Mouse (Mus musculus): Measurements from ENCODE around the gene Cse1l. TPM values are rescaled to one million over a fixed set of nuclear protein-coding genes. Genes with fewer than 3 reads are reported as not detected.

Cse1l gene
- total RNA-seq (2017), result 141 and 172 TPM in 2 replicates

DNA sequence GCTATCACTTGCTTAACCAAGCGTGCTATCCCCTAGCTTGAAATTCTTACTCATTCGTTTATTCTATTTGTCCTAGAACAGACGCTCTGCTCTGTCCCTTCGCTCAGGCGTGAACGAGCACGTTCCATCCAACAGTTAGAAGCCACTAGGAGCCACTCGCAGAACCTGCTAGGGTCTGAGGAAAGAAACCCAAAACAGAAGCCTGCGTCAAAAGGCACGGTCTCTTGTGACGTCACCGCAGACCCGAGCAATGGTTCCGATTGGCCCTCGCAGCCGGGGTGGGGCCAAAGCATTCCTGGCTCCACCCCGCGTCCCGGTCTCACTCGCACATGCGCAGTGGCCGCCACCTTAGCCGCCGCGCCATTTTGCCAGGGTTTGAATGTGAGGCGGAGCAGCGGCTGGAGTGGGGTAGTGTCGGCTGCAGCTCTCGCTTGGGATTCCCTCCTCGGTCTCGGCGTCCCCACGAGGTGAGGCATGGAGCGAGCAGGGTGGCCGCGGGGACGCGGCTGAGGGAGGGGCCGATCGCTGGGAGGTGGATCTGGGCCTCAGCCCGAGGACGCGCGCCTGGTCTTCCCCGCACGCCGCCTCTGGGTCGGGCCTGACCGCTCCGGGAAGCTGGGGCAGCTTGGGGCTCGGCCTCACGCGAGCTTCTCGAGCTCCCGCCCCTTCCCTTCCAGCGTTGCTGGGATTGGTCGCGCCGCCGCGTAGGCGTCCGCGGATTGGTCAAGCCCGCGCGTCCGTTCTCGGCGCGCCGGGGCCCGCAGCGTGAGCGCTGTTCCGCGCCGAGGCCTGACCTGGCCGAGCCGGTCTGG is at the start of gene Cse1l:
Gene Cse1l, plus strand, starts transcription at position 330 of the 812 bp plus-strand sequence.
- peak; percentile 94 for ATAC-seq (replicated peaks; ENCODE audit: low read depth, poor library complexity, severe bottlenecking)

DNA sequence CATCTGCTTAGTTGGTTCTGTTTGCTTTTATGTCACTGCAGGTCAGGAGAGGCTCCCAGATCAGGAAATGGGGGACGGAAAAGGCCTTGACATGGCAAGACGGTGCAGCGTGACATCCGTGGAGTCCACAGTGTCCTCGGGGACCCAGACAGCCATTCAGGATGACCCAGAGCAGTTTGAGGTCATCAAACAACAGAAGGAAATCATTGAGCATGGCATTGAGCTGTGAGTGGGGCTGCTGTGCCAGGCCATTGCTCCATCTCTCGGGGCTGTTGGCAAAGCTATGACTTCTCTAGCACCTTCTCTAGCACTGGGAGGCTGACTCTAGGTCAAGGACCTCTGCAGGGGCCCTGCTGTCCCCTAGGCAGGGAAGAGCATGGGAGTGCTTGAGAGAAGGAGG is 49.5 kb upstream of the Cse1l start:
- ATAC-seq (replicated peaks; ENCODE audit: low read depth, poor library complexity, severe bottlenecking), result no peak

DNA sequence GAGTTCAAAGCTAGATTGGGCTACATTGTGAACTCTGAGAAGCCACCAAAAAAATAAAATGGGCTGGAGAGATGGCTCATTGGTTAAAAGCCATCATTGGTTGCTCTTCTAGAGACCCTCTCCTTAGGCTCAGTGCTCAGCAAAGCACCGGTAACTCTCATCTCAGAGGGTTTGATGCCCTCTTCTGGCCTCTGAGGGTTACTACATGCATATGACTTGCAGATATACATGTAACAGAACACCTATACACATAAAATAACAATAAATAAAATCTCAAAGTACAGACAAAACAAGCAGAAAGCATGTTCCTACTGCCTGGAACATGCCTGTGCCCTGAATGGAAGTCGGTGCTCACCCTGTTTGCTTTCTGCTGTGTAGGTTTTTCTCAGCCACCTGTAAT is 48.7 kb upstream of the Cse1l start:
- ATAC-seq (replicated peaks; ENCODE audit: low read depth, poor library complexity, severe bottlenecking), result no peak

DNA sequence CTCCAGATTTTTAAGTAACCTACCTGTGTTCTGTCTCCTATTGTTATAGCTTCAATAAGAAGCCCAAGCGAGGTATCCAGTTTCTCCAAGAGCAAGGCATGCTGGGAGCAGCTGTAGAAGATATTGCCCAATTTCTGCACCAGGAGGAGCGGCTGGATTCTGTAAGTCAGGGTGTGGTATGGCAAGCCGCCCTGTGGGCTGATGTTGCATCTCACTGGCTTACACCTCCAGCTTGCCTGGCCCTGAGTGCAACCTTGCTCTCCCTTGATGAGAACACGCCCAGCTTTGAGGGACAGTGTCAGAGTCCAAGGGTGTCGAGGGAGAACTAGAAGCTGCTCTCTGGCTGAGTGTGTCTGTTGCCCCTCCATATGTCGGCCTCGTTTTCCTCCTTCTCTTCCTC is 46.6 kb upstream of the Cse1l start:
- ATAC-seq (replicated peaks; ENCODE audit: low read depth, poor library complexity, severe bottlenecking), result no peak

DNA sequence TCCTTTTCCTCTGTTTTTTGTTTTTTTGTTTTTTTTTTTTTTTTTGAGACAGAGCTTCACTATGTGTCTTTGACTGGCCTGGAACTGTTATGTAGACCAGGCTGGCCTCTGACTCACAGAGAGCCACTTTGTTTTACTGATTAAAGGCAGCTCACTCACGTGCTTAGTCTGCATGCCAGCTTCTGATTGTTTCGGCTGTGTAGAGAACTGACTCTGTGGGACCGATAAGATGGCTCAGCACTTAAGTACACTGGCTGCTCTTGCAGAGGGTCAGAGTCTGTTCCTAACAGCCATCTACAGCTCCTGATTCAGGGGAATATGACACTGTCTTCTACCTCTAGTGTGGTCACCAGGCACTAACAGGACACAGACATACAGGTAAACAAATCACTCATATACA is 43.3 kb upstream of the Cse1l start:
- ATAC-seq (replicated peaks; ENCODE audit: low read depth, poor library complexity, severe bottlenecking), result no peak

DNA sequence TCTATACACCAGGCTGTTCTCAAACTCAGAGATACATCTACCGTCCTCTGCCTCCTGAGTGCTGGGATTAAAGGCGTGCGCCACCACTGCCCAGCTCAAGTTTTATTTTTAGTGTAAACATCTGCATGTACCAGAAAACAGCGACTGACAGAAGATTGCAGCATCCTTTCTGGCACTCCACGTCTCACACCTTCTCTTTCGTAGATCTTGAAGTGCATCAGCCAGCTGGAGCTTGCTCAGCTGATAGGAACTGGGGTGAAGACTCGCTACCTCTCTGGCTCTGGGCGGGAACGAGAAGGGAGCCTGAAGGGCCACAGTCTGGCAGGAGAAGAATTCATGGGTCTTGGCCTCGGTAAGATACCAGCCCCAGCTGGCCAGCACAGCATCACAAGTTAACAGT is 40.4 kb upstream of the Cse1l start:
- no peak for ATAC-seq (replicated peaks; ENCODE audit: low read depth, poor library complexity, severe bottlenecking)

DNA sequence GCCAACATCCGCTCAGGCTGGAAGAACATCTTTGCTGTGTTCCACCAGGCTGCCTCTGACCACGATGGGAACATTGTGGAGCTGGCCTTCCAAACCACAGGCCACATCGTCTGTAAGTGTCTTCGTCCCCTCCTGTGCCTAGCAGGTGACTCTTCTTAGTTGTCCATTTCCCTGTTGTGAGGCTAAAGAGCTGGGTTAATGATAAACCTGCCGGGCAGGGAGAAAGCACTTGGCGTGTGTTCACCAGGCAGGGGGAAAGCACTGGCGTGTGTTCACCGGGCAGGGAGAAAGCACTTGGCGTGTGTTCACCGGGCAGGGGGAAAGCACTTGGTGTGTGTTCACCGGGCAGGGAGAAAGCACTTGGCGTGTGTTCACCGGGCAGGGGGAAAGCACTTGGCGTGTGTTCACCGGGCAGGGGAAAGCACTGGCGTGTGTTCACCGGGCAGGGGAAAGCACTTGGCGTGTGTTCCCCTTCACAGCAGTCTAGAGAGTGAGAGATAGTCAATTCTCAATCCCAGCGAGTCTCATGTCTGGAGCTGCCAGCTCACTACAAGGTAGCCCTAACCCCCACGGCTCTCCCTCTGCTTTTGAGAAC is 35.5 kb upstream of the Cse1l start:
- ATAC-seq (replicated peaks; ENCODE audit: low read depth, poor library complexity, severe bottlenecking), result no peak

DNA sequence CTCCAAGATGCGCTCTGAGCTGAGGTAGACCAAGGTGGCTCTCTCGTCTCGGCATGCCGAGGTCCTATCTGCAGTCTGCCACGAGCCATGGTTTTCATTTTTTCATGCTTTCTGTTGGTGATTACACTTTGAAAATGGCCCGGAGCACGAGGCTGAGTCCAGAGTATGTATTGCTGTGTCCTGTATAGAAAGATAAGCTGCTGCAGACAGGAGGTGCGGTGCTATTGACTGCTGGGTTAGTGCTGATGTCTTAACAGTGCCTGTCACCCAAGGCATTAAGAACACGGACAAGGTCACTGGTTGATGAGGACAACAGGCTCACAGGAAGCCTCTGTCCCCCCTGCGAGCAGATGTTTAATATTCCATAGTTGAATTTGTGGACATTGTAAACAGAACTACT is 34.9 kb upstream of the Cse1l start:
- no peak for ATAC-seq (replicated peaks; ENCODE audit: low read depth, poor library complexity, severe bottlenecking)

DNA sequence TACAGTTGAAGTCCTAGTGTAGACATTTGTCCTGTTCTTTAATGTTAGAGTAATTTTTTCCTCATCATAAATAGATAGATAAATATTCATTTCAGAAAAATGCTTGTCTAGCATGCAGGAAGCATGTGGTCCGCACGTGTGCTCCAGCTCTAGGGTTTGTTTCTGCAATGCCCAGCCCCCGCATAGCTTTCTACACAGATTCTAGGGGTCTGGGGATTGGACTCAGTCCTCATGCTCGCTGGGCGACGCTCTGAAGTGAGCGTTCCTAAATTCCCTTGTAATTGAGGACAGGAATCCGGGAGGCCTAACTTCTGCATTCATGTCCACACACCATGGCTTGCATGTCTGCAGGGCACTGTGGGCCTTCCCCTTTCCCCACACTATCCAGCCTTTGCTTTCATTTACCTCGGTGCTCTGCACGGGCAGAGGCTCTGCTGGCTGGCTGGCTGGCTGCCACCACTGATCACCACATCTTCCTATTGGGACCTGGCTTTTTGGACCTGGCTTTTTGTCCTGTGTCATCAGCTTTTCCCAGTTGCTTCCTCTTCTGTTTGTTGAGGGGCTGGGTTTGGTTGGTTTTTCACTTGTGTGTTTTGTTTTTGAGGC is 31.1 kb upstream of the Cse1l start:
- ATAC-seq (replicated peaks; ENCODE audit: low read depth, poor library complexity, severe bottlenecking), result peak; percentile 55

DNA sequence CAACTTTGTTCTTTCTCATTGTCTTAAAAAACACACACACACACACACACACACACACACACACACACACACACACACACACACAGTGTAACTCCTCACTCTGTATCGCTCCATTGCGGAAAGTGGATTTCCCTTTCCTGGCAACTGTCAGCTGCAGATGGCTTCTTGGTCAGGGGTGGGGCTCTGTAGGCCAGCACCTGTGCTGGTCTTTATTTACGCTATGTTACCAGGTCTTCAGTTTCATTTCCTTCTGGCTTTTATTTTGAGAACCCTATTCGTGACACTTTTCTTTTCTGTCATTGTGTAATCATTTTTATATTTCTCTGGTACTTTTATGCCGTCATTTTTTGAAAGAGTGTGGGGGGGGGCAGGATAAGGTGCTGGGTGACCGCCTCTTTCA is 30.3 kb upstream of the Cse1l start:
- ATAC-seq (replicated peaks; ENCODE audit: low read depth, poor library complexity, severe bottlenecking), result peak; percentile 80

DNA sequence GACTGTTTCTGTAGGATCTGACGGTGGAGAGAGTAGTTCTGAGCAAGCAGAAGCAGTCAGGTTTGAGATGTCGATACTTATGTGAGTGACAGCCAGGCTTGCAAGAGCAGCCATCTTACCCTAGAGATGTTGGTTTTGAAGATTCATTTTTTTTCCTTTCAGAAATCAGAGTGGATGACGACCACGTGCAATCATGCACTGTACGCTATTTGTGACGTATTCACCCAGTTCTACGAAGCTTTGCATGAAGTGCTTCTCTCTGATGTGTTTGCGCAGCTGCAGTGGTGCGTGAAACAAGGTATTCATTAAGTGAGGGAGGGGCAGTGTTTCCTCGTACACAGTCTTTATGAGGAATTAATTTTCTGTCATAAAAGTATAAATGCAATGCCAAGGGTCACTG is 29.5 kb upstream of the Cse1l start:
- no peak for ATAC-seq (replicated peaks; ENCODE audit: low read depth, poor library complexity, severe bottlenecking)

DNA sequence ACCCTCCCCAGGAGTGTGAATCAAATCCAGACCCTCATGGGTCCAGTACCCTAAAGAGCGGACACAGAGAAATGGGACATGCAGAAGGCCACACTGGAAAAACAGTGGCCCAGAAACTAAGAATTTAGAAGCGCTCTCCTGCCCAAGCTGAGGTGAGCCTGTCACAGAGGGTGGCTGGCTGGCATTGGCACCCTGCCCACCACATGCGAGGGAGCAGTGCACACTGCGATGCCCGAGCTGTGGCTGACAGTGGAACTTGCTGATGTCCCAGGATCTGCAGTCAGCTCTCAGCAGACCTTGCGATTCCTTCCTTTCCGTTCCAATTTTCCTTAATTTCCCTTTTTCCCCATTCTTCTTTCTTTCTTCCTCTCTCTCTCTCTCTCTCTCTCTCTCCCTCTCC is 20.8 kb upstream of the Cse1l start:
- ATAC-seq (replicated peaks; ENCODE audit: low read depth, poor library complexity, severe bottlenecking), result peak; percentile 55; the same call in 1 of the 2 replicates

DNA sequence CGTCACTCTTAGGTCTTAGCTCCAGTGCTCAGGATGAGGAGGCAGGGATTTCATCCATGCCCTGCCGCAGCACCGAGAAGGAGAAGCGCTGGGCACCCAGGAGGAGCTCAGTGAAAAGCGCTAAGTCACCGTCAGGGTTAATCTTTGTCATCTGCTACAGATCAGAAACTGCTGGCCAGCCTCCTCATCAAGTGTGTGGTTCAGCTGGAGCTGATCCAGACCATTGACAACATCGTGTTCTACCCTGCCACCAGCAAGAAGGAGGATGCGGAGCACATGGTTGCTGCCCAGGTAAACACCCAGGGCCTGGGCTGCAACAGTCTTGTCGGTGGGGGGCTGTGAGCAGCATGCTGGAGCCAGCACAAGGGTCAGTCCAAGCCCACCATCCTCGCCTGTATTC is 20.2 kb upstream of the Cse1l start:
- ATAC-seq (replicated peaks; ENCODE audit: low read depth, poor library complexity, severe bottlenecking), result peak; percentile 30; the same call in 1 of the 2 replicates

DNA sequence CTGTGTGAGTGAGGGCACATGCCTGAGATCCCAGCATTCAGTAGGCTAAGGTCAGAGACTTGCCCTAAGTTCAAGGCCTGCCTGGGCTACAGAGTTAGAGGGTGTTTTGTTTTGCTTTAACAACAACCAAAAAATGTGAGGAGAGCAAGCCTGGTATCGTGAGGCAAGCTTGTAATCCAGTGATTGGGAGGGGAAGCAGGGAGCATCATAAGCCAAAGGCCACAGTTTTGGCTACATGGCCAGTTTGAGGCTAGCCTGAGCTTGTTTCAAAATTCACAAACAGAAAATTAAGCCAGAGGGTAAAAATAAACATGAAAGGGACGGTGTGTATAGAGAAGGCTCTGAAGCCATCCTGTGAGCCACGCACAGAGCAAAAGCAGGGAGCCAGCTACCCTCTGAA is 19.6 kb upstream of the Cse1l start:
- no peak for ATAC-seq (replicated peaks; ENCODE audit: low read depth, poor library complexity, severe bottlenecking)

DNA sequence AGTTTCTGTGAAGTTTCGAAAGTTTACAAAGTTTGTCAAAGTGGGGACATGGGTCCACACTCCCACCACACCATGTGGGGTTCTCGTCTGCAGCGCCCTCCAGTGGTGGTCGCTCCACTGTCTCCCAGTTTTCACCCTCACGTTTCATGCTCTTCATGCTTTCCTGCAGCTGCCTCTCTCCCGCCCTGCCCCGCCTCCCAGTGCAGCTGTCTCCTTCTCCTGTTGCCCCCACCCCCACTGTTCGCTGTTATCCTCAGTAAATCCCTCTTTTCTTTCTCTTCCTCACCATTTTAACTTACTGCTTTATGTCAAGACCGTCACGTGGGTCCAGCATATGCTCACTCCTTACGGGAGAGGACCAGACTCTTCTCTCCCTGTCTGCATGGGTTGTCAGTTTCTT is 18.0 kb upstream of the Cse1l start:
- ATAC-seq (replicated peaks; ENCODE audit: low read depth, poor library complexity, severe bottlenecking), result no peak

DNA sequence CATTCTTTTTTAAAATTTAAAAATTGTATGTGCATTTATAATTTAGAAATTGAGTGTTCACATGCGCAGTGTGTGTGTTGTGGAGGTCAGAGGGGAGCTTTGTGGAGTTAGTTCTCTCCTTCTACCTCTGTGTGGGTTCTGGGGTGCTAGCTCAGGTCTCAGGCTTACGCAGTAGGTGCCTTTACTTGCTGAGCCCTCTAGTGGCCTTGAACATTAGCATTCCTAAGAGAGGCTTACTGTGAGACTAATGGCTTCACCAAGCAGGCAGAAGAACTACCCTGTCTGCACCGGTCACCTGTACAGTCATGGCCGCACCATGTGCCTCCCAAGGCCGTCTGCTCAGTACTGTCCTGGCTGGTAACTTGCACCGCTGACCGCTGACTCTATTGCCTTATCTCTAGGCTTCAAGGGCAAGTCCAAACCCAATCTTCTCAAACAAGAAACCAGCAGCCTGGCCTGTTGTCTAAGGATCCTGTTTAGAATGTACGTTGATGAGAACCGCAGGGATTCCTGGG is 14.4 kb upstream of the Cse1l start:
- ATAC-seq (replicated peaks; ENCODE audit: low read depth, poor library complexity, severe bottlenecking), result no peak

DNA sequence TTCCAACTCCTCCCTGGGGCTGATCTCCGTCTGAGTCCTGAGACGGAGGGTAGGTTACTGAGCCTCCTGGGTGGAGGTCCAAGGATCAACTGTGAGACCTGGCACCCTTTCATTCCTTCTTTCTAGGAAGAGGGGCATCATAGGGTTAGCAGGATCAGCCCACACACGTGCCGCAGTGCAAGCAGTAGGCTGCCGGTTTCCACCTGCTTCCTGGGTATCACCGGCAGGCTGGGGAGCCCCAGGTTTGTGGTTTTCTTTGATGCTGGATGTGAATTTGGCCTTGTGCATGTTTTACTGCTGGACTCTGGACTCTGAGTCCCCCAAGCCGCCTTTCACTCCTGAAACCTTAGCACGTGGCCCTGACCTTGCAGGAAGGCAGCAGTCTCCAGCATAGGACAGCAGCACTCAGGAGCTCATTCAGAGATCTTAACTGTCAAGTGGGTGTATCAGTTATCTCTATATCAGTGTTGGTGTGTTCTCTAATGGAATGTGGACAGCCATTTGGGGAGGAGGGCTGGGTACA is 13.6 kb upstream of the Cse1l start:
- ATAC-seq (replicated peaks; ENCODE audit: low read depth, poor library complexity, severe bottlenecking), result no peak

DNA sequence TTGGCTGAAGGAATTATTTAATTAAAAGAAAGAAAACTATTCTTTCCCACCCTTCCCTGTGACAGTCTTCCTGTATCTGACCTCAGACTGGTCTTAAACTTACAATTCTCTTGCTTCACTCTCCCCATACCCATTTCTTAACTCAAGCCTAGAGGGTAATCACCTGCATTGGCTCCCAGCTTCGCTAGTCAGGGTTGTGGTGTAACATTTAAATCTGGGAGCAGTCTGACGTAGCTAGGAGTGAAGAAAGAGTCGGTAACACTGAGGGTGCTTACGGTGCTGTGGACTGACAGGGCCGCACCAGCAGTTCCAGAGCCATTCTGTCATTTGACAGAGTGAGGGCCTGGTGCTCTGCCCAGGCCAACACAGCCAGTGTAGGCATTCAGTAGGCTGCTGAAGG is 12.8 kb upstream of the Cse1l start:
- ATAC-seq (replicated peaks; ENCODE audit: low read depth, poor library complexity, severe bottlenecking), result no peak

DNA sequence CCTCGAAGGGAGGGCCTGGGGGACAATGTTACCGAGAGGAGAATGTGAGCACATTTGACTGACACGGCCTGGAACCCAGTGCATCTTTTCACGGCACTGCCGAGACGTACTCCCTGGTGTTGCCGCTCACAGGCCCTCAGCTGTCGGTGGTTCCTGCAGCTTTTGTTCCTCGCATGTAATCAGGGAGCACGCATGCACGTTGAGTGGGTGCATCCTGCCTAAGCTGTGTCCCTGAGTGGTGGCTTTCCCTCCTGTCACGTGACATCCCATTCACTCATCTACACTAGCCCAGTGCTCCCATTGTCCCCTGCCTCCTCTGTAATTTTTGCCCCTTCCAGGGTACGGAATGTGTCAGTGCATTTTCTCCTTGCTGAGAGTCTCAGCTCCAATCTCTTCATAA is 9.5 kb upstream of the Cse1l start:
- ATAC-seq (replicated peaks; ENCODE audit: low read depth, poor library complexity, severe bottlenecking), result no peak

DNA sequence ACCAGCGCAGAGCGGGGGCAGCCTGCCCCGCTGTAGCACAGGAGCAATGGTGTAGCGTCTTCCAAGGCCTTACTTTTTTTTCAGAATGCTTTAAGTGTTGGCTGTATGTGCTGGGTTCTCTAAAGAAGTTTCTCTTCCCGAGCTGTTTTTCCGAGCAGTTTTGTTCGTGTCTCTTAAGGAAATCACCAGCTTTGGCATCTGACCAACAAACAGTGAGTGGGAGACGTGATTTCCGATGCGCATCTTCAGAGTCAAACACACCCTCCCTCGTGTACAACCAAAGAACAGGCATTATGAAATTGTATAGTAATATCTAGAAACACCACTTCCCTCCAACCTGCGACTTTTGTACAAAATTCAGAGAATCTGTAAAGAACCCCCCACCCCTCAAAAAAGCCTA is 8.9 kb upstream of the Cse1l start:
- no peak for ATAC-seq (replicated peaks; ENCODE audit: low read depth, poor library complexity, severe bottlenecking)

DNA sequence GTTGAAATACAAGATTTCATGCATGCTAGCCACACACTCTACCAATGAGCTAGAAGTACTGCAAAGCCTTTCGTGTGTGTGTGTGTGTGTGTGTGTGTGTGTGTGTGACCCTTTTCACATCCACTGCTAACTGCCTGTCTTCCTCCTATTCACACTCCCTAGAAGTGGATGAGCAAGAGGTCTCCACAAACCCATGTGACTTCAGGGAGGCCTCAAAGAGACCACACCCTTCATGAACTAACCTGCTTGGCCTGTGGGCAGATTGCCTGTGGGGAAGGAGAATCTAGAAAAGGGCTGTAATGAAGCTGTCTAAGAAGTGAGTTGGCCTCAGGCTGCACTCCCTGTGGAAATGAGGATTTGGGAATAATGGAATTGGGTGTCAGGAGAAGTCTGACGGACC is 6.7 kb upstream of the Cse1l start:
- ATAC-seq (replicated peaks; ENCODE audit: low read depth, poor library complexity, severe bottlenecking), result no peak

Data from common myeloid progenitor, adult 5-6 weeks (primary cell).